Comparison of ENCODE assay signal across 21 mouse cellular contexts in the genomic region with DNA sequence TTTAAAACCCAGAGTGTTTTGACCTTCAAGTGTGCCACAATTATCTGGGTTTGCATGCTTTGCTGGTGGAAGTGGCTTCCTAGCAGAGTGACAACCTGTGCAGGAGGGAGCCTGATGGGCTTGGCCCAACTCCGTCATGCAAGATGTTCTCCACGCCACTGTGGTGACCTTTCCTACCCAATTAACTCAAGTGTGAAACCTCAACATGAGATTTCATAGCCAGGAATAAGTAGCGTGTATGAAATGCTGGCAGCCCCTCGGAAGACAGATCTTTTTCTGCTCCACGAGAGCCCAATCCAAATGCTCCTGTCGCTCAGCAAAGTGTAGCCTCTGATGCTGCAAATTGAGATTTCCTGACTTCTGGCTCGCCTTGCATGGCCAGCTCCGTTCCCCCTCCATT. TPM values are rescaled to one million over a fixed set of nuclear protein-coding genes. Genes with fewer than 3 reads are reported as not detected.
DNase-seq lines count a peak whose midpoint lies in the region; ATAC-seq and TF ChIP-seq lines count a peak whose summit lies in the region.
"Had no signal": no experiment of that assay in that cellular context is flagged by ENCODE, and none has a peak within 500 bp of the region (broad histone marks: within the 10 kb centered on the region; RNA-seq: fewer than 3 reads in every experiment).

No protein-coding gene starts in this region.

- no peak overlapping the region for H3K4me3 ChIP-seq in hindbrain, embryonic 13.5 days
- H3K4me3 ChIP-seq in hindbrain, embryonic 12.5 days: no peak overlapping the region
- no peak overlapping the region for H3K4me3 ChIP-seq in midbrain, embryonic 13.5 days (replicated peaks)
- no peak overlapping the region for H3K4me3 ChIP-seq in midbrain, embryonic 10.5 days
- no peak overlapping the region for H3K4me3 ChIP-seq in midbrain, postnatal 0 days (ENCODE audit: low read depth, low read length)
- H3K4me3 ChIP-seq: embryonic facial prominence, embryonic 10.5 days; forebrain, embryonic 13.5 days; heart, embryonic 13.5 days had no signal

- peak; percentile 45 for DNase-seq in kidney, adult 9 months
- DNase-seq in kidney, postnatal 10 days: no peak
- no peak for DNase-seq in midbrain, embryonic 10.5 days (ENCODE audit: low spot score)
- peak; percentile 67 for DNase-seq in midbrain, postnatal 0 days (ENCODE audit: low spot score)
- DNase-seq in heart, postnatal 36 days: no peak
- DNase-seq: adrenal gland, adult 8-10 months; adrenal gland, postnatal 36 days; cerebellum, adult 8-10 months; forebrain, postnatal 0 days; gastrocnemius, postnatal 25 days; heart, adult 11 months; heart, postnatal 4 days had no signal

- WGBS in hindbrain, embryonic 13.5 days: 88% methylated on average over 8 of the region's 8 CpGs
- WGBS in hindbrain, embryonic 12.5 days: 87% methylated on average over 8 of the region's 8 CpGs
- whole genome bisulfite sequencing in midbrain, embryonic 13.5 days: 77% methylated on average over 8 of the region's 8 CpGs
- WGBS in midbrain, embryonic 10.5 days: 92% methylated on average over 8 of the region's 8 CpGs
- 77% methylated on average over 8 of the region's 8 CpGs for WGBS in midbrain, postnatal 0 days

- intact Hi-C loops in heart, postnatal 36 days (cut with DNase I): loop anchor here (2.0 kb wide), 1 partner anchor 124 kb away; no protein-coding TSS in a partner anchor

- H3K9ac ChIP-seq in hindbrain, embryonic 13.5 days: peak overlapping the region; percentile 24; the same call in 1 of the 2 replicates
- H3K9ac ChIP-seq in hindbrain, embryonic 12.5 days: no peak overlapping the region
- H3K9ac ChIP-seq in midbrain, embryonic 13.5 days (replicated peaks): no peak overlapping the region
- H3K9ac ChIP-seq in midbrain, postnatal 0 days (replicated peaks; ENCODE audit: low read length, poor library complexity, severe bottlenecking): no peak overlapping the region
- H3K9ac ChIP-seq: forebrain, embryonic 13.5 days; forebrain, postnatal 0 days; heart, embryonic 13.5 days had no signal

- no peaks in the 10 kb centered on the region for H3K27me3 ChIP-seq in hindbrain, embryonic 13.5 days
- H3K27me3 ChIP-seq in hindbrain, embryonic 12.5 days: no peaks in the 10 kb centered on the region
- no peaks in the 10 kb centered on the region for H3K27me3 ChIP-seq in midbrain, embryonic 13.5 days
- no peaks in the 10 kb centered on the region for H3K27me3 ChIP-seq in midbrain, embryonic 10.5 days (ENCODE audit: low read depth, poor library complexity, severe bottlenecking)
- H3K27me3 ChIP-seq in midbrain, postnatal 0 days (ENCODE audit: insufficient read depth, low read length): no peaks in the 10 kb centered on the region
- H3K27me3 ChIP-seq: forebrain, embryonic 13.5 days; heart, embryonic 13.5 days had no signal

- no peak for ATAC-seq in hindbrain, embryonic 13.5 days (ENCODE audit: low FRiP score)
- ATAC-seq in hindbrain, embryonic 12.5 days (ENCODE audit: low FRiP score): no peak
- ATAC-seq in midbrain, embryonic 13.5 days: no peak
- ATAC-seq in midbrain, postnatal 0 days (ENCODE audit: low FRiP score): no peak
- ATAC-seq: forebrain, embryonic 13.5 days; forebrain, postnatal 0 days had no signal

- peaks cover 73% of the 10 kb centered on the region for H3K36me3 ChIP-seq in hindbrain, embryonic 13.5 days
- H3K36me3 ChIP-seq in hindbrain, embryonic 12.5 days: peaks cover 86% of the 10 kb centered on the region
- H3K36me3 ChIP-seq in midbrain, embryonic 13.5 days: peaks cover 79% of the 10 kb centered on the region
- peaks cover 99% of the 10 kb centered on the region for H3K36me3 ChIP-seq in midbrain, embryonic 10.5 days
- peaks cover 9% of the 10 kb centered on the region for H3K36me3 ChIP-seq in midbrain, postnatal 0 days (ENCODE audit: insufficient read depth, low read length)

- H3K4me2 ChIP-seq in hindbrain, embryonic 13.5 days: no peak overlapping the region
- no peak overlapping the region for H3K4me2 ChIP-seq in hindbrain, embryonic 12.5 days (replicated peaks)
- H3K4me2 ChIP-seq in midbrain, embryonic 13.5 days (replicated peaks): no peak overlapping the region
- H3K4me2 ChIP-seq in midbrain, postnatal 0 days (ENCODE audit: low read depth, low read length, poor library complexity, severe bottlenecking): no peak overlapping the region
- H3K4me2 ChIP-seq: forebrain, embryonic 13.5 days; heart, embryonic 13.5 days had no signal

- no peaks in the 10 kb centered on the region for H3K9me3 ChIP-seq in hindbrain, embryonic 13.5 days
- H3K9me3 ChIP-seq in hindbrain, embryonic 12.5 days (replicated peaks): no peaks in the 10 kb centered on the region
- no peaks in the 10 kb centered on the region for H3K9me3 ChIP-seq in midbrain, embryonic 13.5 days
- H3K9me3 ChIP-seq in midbrain, embryonic 10.5 days (replicated peaks): no peaks in the 10 kb centered on the region
- H3K9me3 ChIP-seq in midbrain, postnatal 0 days (ENCODE audit: low read length): no peaks in the 10 kb centered on the region
- H3K9me3 ChIP-seq: embryonic facial prominence, embryonic 10.5 days; forebrain, embryonic 13.5 days; heart, embryonic 13.5 days had no signal

- no peaks in the 10 kb centered on the region; the same call in 1 of the 2 replicates for H3K4me1 ChIP-seq in hindbrain, embryonic 13.5 days (replicated peaks)
- H3K4me1 ChIP-seq in hindbrain, embryonic 12.5 days: no peaks in the 10 kb centered on the region
- H3K4me1 ChIP-seq in midbrain, embryonic 13.5 days (replicated peaks): peaks cover 14% of the 10 kb centered on the region
- H3K4me1 ChIP-seq in midbrain, embryonic 10.5 days: peaks cover 13% of the 10 kb centered on the region; the same call in 1 of the 2 replicates
- no peaks in the 10 kb centered on the region for H3K4me1 ChIP-seq in midbrain, postnatal 0 days (ENCODE audit: insufficient read depth, low read length)
- H3K4me1 ChIP-seq: embryonic facial prominence, embryonic 10.5 days; forebrain, embryonic 13.5 days; heart, embryonic 13.5 days had no signal

- no peak for TF ChIP-seq CTCF in midbrain, postnatal 0 days (IDR thresholded peaks at IDR 0.05)

- H3K27ac ChIP-seq in hindbrain, embryonic 13.5 days: peak overlapping the region; percentile 55; the same call in 1 of the 2 replicates
- no peak overlapping the region for H3K27ac ChIP-seq in hindbrain, embryonic 12.5 days
- peak overlapping the region; percentile 64 for H3K27ac ChIP-seq in midbrain, embryonic 13.5 days
- H3K27ac ChIP-seq in midbrain, embryonic 10.5 days (replicated peaks): no peak overlapping the region
- H3K27ac ChIP-seq in midbrain, postnatal 0 days (ENCODE audit: low read depth, low read length): 0 out of 2 replicates have a peak overlapping the region, but pooled peaks have one; percentile 38
- H3K27ac ChIP-seq: embryonic facial prominence, embryonic 10.5 days; heart, embryonic 13.5 days had no signal

RNA-seq across cellular contexts. Expression of a gene that starts 19.1 kb away (rescaled TPM):
- polyA plus RNA-seq in hindbrain, embryonic 13.5 days (2015; fragmentation: Nextera tagmentation; extraction: Ambion mirVana): 0.08 TPM in 1 of 2 replicates, not detected in the other
- 0.10 and 0.18 TPM in 2 replicates for polyA plus RNA-seq in hindbrain, embryonic 12.5 days (2016; fragmentation: Nextera tagmentation; extraction: Ambion mirVana)
- 0.06 and 0.12 TPM in 2 replicates for polyA plus RNA-seq in midbrain, embryonic 13.5 days (2015; fragmentation: Nextera tagmentation; extraction: Ambion mirVana)
- 0.05 and 0.17 TPM in 2 replicates for polyA plus RNA-seq in midbrain, embryonic 10.5 days (2016; fragmentation: Nextera tagmentation; extraction: Ambion mirVana)
- total RNA-seq in midbrain, postnatal 0 days (2014; rRNA removed): 0.19 TPM in 1 of 2 replicates, not detected in the other
- 0.07 and 0.20 TPM in 2 replicates for polyA plus RNA-seq in midbrain, postnatal 0 days (2015; fragmentation: Nextera tagmentation; extraction: Ambion mirVana)
- total RNA-seq in heart, postnatal 36 days (2021): not detected
- total RNA-seq: adrenal gland, adult 8-10 months; adrenal gland, postnatal 36 days; ES-E14; gastrocnemius, adult 18-20 months; gastrocnemius, postnatal 25 days; heart, postnatal 4 days had no signal

RNA-seq across cellular contexts. Expression of a gene that starts 54.5 kb away (rescaled TPM):
- polyA plus RNA-seq in hindbrain, embryonic 13.5 days (2015; fragmentation: Nextera tagmentation; extraction: Ambion mirVana): 3.4 and 4.6 TPM in 2 replicates
- polyA plus RNA-seq in hindbrain, embryonic 12.5 days (2016; fragmentation: Nextera tagmentation; extraction: Ambion mirVana): 3.7 and 4.4 TPM in 2 replicates
- polyA plus RNA-seq in midbrain, embryonic 13.5 days (2015; fragmentation: Nextera tagmentation; extraction: Ambion mirVana): 8.4 and 11.2 TPM in 2 replicates
- polyA plus RNA-seq in midbrain, embryonic 10.5 days (2016; fragmentation: Nextera tagmentation; extraction: Ambion mirVana): 1.2 and 1.5 TPM in 2 replicates
- 46.1 and 48.5 TPM in 2 replicates for total RNA-seq in midbrain, postnatal 0 days (2014; rRNA removed)
- 19.4 and 21.0 TPM in 2 replicates for polyA plus RNA-seq in midbrain, postnatal 0 days (2015; fragmentation: Nextera tagmentation; extraction: Ambion mirVana)
- not detected for total RNA-seq in heart, postnatal 36 days (2021)
- total RNA-seq: gastrocnemius, postnatal 25 days; heart, postnatal 4 days had no signal
- polyA plus RNA-seq: heart, embryonic 13.5 days; heart, postnatal 0 days had no signal

Comparison
In these comparisons a context has a peak if more than half of its experiments do, and no peak if none do; other contexts are left out.
1. H3K27ac ChIP-seq: peak in hindbrain, embryonic 13.5 days (single experiment), midbrain, embryonic 13.5 days (single experiment) and midbrain, postnatal 0 days (single experiment); none in hindbrain, embryonic 12.5 days (single experiment) and midbrain, embryonic 10.5 days (single experiment).
2. DNase-seq: peak in kidney, adult 9 months (single experiment) and midbrain, postnatal 0 days (single experiment); none in kidney, postnatal 10 days (single experiment), midbrain, embryonic 10.5 days (single experiment) and heart, postnatal 36 days (0 of 2).